Mouse (Mus musculus) heart, embryonic 14.5 days (tissue): ENCODE data around the gene Eif2b4. TPM values are rescaled to one million over a fixed set of nuclear protein-coding genes. Genes with fewer than 3 reads are reported as not detected.
A peak's percentile ranks its signal among the peaks of the same experiment; 100 is the strongest.

Experiments
- ATAC-seq: fragments of 200-750 bp; cut with Nextera tagmentation; 2 replicates; pipeline ENCODE4 v1.8.0; 2017; ENCODE audit warnings: low read depth, moderate TSS enrichment; ENCODE audit not compliant: insufficient number of reproducible peaks, insufficient read depth, low FRiP score
- H3K27ac ChIP-seq, 2 experiments: fragments of 200-500 bp in 1 of 2; fragments of 300-500 bp in 1 of 2; sonication (generic) in 1 of 2; replicated peaks in 1 of 2; 2 replicates each; pipeline ENCODE4 v1.5.1; 2012 to 2014; ENCODE audit warnings: low read depth in 2 of 2, low read length in 2 of 2, control low read depth in 1 of 2, mild to moderate bottlenecking in 1 of 2, mixed read lengths in 1 of 2; ENCODE audit not compliant: control insufficient read depth in 1 of 2, insufficient read depth in 1 of 2
- H3K27me3 ChIP-seq: fragments of 300-500 bp; sonication (generic); 2 replicates; pipeline ENCODE4 v1.6.1; 2014; ENCODE audit warnings: mild to moderate bottlenecking, low read length, control low read depth; ENCODE audit not compliant: control insufficient read depth, insufficient read depth
- H3K36me3 ChIP-seq: fragments of 300-500 bp; sonication (generic); 2 replicates; pipeline ENCODE4 v1.6.1; 2014; ENCODE audit warnings: mild to moderate bottlenecking, control low read depth, low read length, mixed read lengths; ENCODE audit not compliant: control insufficient read depth, insufficient read depth
- H3K4me1 ChIP-seq, 2 experiments: fragments of 200-500 bp in 1 of 2; fragments of 300-500 bp in 1 of 2; sonication (generic) in 1 of 2; 2 replicates each; pipeline ENCODE4 v1.6.1; 2012 to 2014; ENCODE audit warnings: low read length in 2 of 2, control low read depth in 1 of 2, mixed read lengths in 1 of 2; ENCODE audit not compliant: control insufficient read depth in 2 of 2, insufficient read depth in 2 of 2
- H3K4me2 ChIP-seq: fragments of 300-500 bp; sonication (generic); 2 replicates; pipeline ENCODE4 v1.6.1; 2014; ENCODE audit warnings: mild to moderate bottlenecking, low read length
- H3K4me3 ChIP-seq, 2 experiments: fragments of 200-500 bp in 1 of 2; fragments of 300-500 bp in 1 of 2; sonication (generic) in 1 of 2; 2 replicates each; pipeline ENCODE4 v1.5.1; 2012 to 2014; ENCODE audit warnings: low read length in 2 of 2, mild to moderate bottlenecking in 2 of 2, control low read depth in 1 of 2, low read depth in 1 of 2, moderate library complexity in 1 of 2; ENCODE audit not compliant: control insufficient read depth in 1 of 2, insufficient read depth in 1 of 2
- H3K9ac ChIP-seq: fragments of 300-500 bp; sonication (generic); 2 replicates; pipeline ENCODE4 v1.6.1; 2014; ENCODE audit warnings: mild to moderate bottlenecking, low read length
- H3K9me3 ChIP-seq: fragments of 300-500 bp; sonication (generic); 2 replicates; pipeline ENCODE4 v1.6.1; 2016; ENCODE audit warnings: low read length, control low read depth; ENCODE audit not compliant: control insufficient read depth
- WGBS: fragments of 180-500 bp; shearing (Covaris S2); extraction: QIAGEN DNeasy Blood & Tissue Kit; methylation state at CpG from one replicate; pipeline ENCODE4 v1.1.7; 2014; 5-methylcytosine and 5-hydroxymethylcytosine counted together
- polyA plus RNA-seq: library from polyadenylated mRNA; unstranded; fragments of >200 nt; fragmentation: Nextera tagmentation; extraction: Ambion mirVana; gene quantifications from 2 replicates; pipeline ENCODE4 v1.2.1, GENCODE M21; 2014

The Eif2b4 gene
- polyA plus RNA-seq, 1 experiment from 2014 or later = 50.7 TPM

DNA sequence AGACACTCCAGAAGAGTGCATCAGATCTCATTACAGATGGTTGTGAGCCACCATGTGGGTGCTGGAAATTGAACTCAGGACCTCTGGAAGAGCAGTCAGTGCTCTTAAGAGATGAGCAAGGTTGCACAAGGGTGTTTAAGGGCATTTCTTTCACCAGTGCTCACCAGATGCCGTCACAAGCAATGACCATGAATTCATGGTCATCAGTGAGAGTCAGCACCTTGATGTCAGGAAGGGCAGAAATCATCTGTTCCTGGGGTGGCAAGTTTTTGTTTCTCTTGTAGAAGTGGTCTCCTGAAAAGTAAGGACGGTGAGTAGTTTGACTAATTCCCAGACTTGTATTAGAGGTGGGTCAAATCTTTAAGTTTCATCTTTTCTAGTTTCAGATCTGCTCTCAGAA, 10.6 kb upstream of the Eif2b4 start:
- Histone ChIP-seq H3K36me3 (peaks cover 77% of the 10 kb centered on the region), H3K9ac (no peak overlapping the region), H3K4me1 (peaks cover 5 to 15% of the 10 kb centered on the region in 2 experiments; a peak in 2 of 4 replicates), H3K4me3 (no peak overlapping the region), H3K27ac (no peak overlapping the region), H3K27me3 (no peaks in the 10 kb centered on the region), H3K9me3 (peaks cover 6% of the 10 kb centered on the region), H3K4me2 (no peak overlapping the region)
- 87% methylated on average over 2 of the region's 2 CpGs for WGBS
- no peak for ATAC-seq

DNA sequence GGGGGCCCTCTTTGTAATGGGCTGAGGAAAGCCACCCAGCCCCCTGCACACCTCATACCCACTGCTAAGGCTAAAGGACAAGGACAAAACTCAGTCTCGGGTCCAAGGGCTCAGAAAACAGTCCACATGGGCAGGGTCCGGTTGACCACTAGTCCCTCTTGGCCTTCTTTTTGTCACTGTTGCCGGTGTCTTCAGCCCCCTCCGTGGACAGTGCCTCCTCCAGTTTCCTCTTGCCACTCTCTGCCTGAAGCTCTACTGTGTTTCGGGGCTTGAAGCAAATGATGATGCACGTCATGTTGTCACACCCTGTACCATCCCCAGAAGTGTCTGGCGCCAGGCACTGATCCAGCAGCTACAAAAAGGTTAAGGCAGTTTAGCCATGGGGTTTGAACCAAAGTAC, 9.7 kb upstream of the Eif2b4 start:
- Histone ChIP-seq H3K4me1 (peaks cover 5 to 15% of the 10 kb centered on the region in 2 experiments; a peak in 2 of 4 replicates), H3K4me2 (peak overlapping the region; percentile 77), H3K27me3 (no peaks in the 10 kb centered on the region), H3K9ac (no peak overlapping the region; the same call in 1 of the 2 replicates), H3K27ac (peak overlapping the region in 1 of 2 experiments; percentile 86; a peak in 1 of 4 replicates), H3K4me3 (peak overlapping the region; percentile 60 to 86; a peak in 2 of 4 replicates), H3K36me3 (peaks cover 82% of the 10 kb centered on the region), H3K9me3 (peaks cover 6% of the 10 kb centered on the region)
- 89% methylated on average over 7 of the region's 7 CpGs for WGBS
- ATAC-seq = no peak

DNA sequence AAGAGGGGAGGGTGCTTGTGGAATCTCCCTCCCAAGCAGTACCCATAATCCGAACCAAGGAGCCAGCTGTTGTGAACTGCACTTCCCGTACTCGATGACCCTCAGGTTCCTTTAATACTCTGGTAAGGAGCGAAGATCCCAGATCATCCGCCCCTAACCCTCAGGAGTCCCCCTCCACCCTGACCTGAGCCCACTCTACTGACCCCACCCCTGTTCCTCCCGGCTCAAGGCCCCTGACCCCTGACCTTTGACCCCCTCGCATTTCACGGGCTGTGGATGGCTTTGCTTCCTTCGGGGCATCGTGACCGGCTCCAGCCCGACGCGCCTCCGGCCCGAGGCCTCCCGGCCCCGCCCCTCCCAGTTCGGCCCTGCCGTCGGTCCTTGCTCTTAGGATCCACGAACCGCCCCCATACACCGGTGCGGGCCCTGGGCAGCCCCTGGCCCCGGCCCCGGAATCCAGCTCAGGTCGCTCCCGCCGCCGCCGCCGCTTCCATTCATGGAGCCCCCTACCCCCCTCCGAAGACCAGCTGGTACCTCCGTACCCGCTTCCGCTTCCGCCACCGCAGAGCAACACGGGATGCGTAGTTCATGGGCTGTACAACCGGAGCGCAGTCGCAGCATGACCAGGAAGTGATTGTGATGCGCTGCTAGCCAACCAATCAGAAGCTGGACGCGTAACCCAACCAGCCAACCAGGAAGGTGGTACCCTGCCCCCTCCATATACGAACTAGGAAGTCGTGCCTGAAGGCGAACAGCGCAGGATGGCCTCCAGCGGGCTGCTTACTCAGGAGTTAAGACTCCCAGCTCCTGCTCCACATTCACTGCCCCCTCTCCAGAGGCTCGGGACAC, 8.7 kb upstream of the Eif2b4 start, which contains the start of gene Zfp513:
Zfp513 (minus strand) TSS at position 562 of the 849 bp plus-strand sequence.
- peak within 1 kb of the TSS; percentile 90 for H3K4me2 ChIP-seq
- H3K27ac ChIP-seq = peak within 1 kb of the TSS; percentile 79 to 86
- peaks cover 5 to 15% of the 10 kb centered on the region in 2 experiments; a peak in 2 of 4 replicates for H3K4me1 ChIP-seq
- H3K27me3 ChIP-seq = no peaks in the 10 kb centered on the region
- H3K4me3 ChIP-seq = peak within 1 kb of the TSS; percentile 72 to 86
- H3K9me3 ChIP-seq = peaks cover 6% of the 10 kb centered on the region
- under 1% methylated on average over 53 of the region's 53 CpGs for WGBS
- peak within 1 kb of the TSS; percentile 90 for H3K9ac ChIP-seq
- ATAC-seq = peak; percentile 94
- H3K36me3 ChIP-seq = peaks cover 82% of the 10 kb centered on the region

DNA sequence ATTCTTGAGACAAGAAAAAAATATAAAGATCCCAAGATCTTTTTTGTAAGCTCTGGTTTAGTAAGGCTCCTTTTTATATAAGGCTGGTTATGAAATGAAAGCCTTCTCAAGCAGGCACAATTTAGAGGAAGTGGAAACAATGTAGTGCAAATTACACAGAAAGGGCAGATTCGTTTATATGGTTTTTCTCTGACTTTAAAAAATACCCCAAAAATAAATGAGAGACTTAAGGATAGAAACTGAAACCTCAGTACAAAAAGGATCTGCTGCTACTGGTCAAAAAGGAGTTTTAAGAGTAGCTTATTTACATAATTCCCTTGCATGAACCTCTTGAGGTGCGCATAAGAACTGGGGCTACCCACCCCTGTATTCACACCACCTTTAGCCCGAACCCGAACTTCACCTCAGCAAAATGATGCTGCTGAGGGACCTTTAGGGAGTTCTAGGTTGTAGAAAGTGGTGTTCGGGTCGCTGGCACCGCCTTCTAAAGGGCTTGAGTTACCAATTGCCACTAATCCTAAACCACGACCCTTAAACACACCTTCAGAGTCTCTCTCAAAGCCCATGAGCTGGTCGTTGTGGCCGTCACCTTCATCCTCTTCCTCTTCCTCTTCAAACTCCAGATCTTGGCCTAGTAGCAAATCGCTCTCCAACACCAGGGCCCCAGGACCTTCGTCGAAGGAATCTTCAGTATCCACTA, 8.0 kb upstream of the Eif2b4 start:
- Histone ChIP-seq H3K4me1 (peaks cover 5 to 15% of the 10 kb centered on the region in 2 experiments; a peak in 2 of 4 replicates), H3K4me2 (peak overlapping the region; percentile 90), H3K9ac (peak overlapping the region; percentile 90), H3K36me3 (peaks cover 83% of the 10 kb centered on the region), H3K4me3 (peak overlapping the region; percentile 72 to 86), H3K27ac (peak overlapping the region; percentile 36 to 86), H3K9me3 (peaks cover 6% of the 10 kb centered on the region), H3K27me3 (no peaks in the 10 kb centered on the region)
- 19% methylated on average over 13 of the region's 13 CpGs for WGBS
- ATAC-seq = no peak

DNA sequence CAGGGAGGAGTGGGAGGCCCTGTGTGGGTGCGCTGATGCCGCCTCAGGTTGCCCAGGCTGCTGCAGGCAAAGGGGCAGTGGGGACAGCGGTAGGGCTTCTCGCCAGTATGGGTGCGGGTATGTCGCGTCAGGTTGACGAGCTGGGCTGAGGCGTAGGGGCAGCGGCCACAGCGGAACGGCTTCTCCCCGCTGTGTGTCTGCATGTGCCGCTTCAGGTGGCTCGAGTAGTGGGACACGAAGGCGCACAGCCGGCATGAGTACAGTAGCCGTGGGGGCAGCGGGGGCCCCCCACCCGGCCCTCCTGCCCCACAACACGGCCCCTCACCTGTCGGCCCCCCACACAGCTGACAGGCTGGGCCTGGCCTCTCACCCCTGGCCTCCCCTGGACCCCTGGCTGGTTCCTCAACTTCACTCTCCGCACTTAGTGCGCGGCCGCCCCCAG, 7.1 kb upstream of the Eif2b4 start:
- no peak for ATAC-seq
- 88% methylated on average over 27 of the region's 27 CpGs for WGBS
- Histone ChIP-seq H3K4me2 (0 out of 2 replicates have a peak overlapping the region, but pooled peaks have one; percentile 90), H3K4me3 (no peak overlapping the region; a peak in 1 of 4 replicates), H3K36me3 (peaks cover 84% of the 10 kb centered on the region), H3K9me3 (peaks cover 6% of the 10 kb centered on the region), H3K4me1 (peaks cover 5 to 15% of the 10 kb centered on the region in 2 experiments; a peak in 2 of 4 replicates), H3K9ac (no peak overlapping the region; the same call in 1 of the 2 replicates), H3K27ac (no peak overlapping the region), H3K27me3 (no peaks in the 10 kb centered on the region)

DNA sequence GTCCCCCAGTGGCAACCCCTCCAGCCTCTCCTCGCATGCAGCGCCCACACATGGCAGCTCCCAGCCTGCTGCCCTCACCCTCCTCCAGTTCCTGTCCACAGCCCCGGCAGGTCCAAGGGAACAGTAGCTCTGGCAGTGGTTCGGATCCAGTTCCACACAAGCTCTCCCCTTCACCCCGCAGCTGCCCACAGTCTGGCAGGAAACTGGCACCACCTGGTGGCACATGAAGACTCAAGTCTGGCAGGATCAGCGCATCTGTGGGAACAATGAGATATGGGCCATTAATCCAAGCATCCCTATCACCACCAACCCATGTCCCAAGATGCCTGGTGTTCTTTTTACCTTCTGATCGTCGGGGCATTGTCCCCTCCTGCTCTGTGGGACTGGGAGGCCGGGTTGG, 6.7 kb upstream of the Eif2b4 start:
- 90% methylated on average over 9 of the region's 9 CpGs for WGBS
- no peak overlapping the region for H3K27ac ChIP-seq
- peaks cover 5 to 15% of the 10 kb centered on the region in 2 experiments; a peak in 2 of 4 replicates for H3K4me1 ChIP-seq
- no peak overlapping the region for H3K9ac ChIP-seq
- no peak overlapping the region for H3K4me3 ChIP-seq
- no peaks in the 10 kb centered on the region for H3K27me3 ChIP-seq
- peaks cover 6% of the 10 kb centered on the region for H3K9me3 ChIP-seq
- ATAC-seq = no peak
- H3K4me2 ChIP-seq = no peak overlapping the region
- peaks cover 84% of the 10 kb centered on the region for H3K36me3 ChIP-seq

DNA sequence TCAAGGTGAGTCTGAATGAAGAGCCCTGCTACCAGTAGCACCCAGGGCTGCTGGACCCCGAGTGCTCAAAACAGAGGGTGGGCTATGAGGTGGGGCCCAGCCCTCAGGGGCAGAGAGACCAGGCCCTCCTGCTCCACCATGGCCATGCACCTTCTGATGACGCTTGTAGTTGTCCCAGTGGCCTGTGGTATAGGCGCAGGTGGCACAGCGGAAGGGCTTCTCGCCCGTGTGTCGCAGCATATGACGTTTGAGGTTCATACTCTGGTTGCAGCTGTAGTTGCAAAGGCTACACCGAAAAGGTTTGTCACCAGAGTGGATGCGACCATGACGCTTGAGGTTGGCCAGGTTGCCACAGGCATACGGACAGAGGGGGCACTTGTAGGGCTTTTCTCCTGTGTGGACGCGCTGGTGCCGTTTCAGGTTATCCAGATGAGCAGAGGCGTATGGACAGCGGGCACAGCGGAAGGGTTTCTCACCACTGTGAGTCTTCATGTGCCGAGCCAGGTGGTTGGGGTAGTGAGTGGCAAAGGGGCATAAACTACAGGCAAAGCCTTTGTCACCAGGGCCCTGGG, 6.2 kb upstream of the Eif2b4 start:
- H3K27me3 ChIP-seq = no peaks in the 10 kb centered on the region
- peaks cover 84% of the 10 kb centered on the region for H3K36me3 ChIP-seq
- H3K9me3 ChIP-seq = peaks cover 6% of the 10 kb centered on the region
- WGBS = 89% methylated on average over 19 of the region's 19 CpGs
- H3K27ac ChIP-seq = no peak overlapping the region
- ATAC-seq = no peak
- no peak overlapping the region for H3K9ac ChIP-seq
- H3K4me3 ChIP-seq = no peak overlapping the region
- peaks cover 5 to 16% of the 10 kb centered on the region in 2 experiments; a peak in 3 of 4 replicates for H3K4me1 ChIP-seq
- H3K4me2 ChIP-seq = no peak overlapping the region
